Mouse (Mus musculus) testis, adult 2 months (tissue): Measurements from ENCODE around the gene Mccc2. TPM values are rescaled to one million over a fixed set of nuclear protein-coding genes. Genes with fewer than 3 reads are reported as not detected.
A peak's percentile ranks its signal among the peaks of the same experiment; 100 is the strongest.

Experiments
- H3K27ac ChIP-seq: fragments of 200-500 bp; 2 replicates; pipeline ENCODE4 v1.5.1; 2012; ENCODE audit warnings: low read depth, low read length; ENCODE audit not compliant: control insufficient read depth, insufficient read depth
- H3K27me3 ChIP-seq: fragments of 200-500 bp; 2 replicates; pipeline ENCODE4 v1.6.1; 2012; ENCODE audit warnings: mild to moderate bottlenecking, low read length, moderate library complexity; ENCODE audit not compliant: control insufficient read depth, insufficient read depth
- H3K36me3 ChIP-seq: fragments of 200-500 bp; 2 replicates; pipeline ENCODE4 v1.6.1; 2012; ENCODE audit warnings: mild to moderate bottlenecking, low read length; ENCODE audit not compliant: control insufficient read depth, insufficient read depth
- H3K4me1 ChIP-seq: fragments of 200-500 bp; 2 replicates; pipeline ENCODE4 v1.6.1; 2012; ENCODE audit warnings: low read length; ENCODE audit not compliant: control insufficient read depth, insufficient read depth
- H3K4me3 ChIP-seq: fragments of 200-500 bp; 2 replicates; pipeline ENCODE4 v1.5.1; 2012; ENCODE audit warnings: low read depth, mild to moderate bottlenecking, low read length, moderate library complexity, mixed read lengths; ENCODE audit not compliant: control insufficient read depth
- CTCF ChIP-seq: fragments of 200-500 bp; IDR thresholded peaks from 2 replicates; pipeline ENCODE4 v1.5.1; 2012; ENCODE audit warnings: low read depth, mild to moderate bottlenecking, inconsistent platforms, low read length, moderate library complexity; ENCODE audit not compliant: control insufficient read depth, insufficient read depth, insufficient replicate concordance
- POLR2A ChIP-seq: fragments of 200-500 bp; IDR thresholded peaks from 2 replicates; pipeline ENCODE4 v1.6.1; 2012; ENCODE audit warnings: low read depth, mild to moderate bottlenecking, inconsistent platforms, low read length, moderate library complexity; ENCODE audit not compliant: control insufficient read depth
- polyA plus RNA-seq: library from polyadenylated mRNA; depleted of rRNA; stranded (reverse); fragments of >200 nt; gene quantifications from 2 replicates; pipeline ENCODE4 v1.2.3, GENCODE M21; 2012

The Mccc2 gene
- polyA plus RNA-seq, 1 experiment: 13.4 TPM

DNA sequence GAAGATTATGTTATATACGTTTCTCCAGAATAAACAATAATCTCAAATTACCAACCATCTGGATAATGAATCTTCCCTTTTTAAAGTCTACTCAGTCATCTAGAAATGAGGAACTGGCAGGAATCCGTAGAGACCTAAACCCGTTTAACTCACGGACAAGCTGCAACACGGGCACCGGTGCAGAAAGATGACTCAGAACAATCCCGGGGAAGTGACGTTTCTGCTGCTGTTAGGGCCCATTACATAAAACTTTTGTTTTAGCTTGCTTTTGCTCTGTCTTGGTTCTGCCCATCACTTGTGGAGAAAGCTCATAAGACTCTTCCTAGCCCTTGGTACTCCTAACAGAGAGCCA, 76.1 kb downstream of the Mccc2 start:
- Histone ChIP-seq H3K4me3 (no peak overlapping the region), H3K4me1 (no peaks in the 10 kb centered on the region; the same call in none of the 2 replicates), H3K27me3 (no peaks in the 10 kb centered on the region), H3K36me3 (no peaks in the 10 kb centered on the region), H3K27ac (no peak overlapping the region)
- no peak for TF ChIP-seq CTCF
- TF ChIP-seq POLR2A: no peak

GRCm38 (mm10) chr13:99938606-99939319, 76.7 kb downstream of the Mccc2 start:
- Histone ChIP-seq H3K4me3 (no peak overlapping the region), H3K27me3 (no peaks in the 10 kb centered on the region), H3K27ac (no peak overlapping the region), H3K36me3 (no peaks in the 10 kb centered on the region), H3K4me1 (no peaks in the 10 kb centered on the region; the same call in none of the 2 replicates)
- no peak for TF ChIP-seq POLR2A
- TF ChIP-seq CTCF: no peak

DNA sequence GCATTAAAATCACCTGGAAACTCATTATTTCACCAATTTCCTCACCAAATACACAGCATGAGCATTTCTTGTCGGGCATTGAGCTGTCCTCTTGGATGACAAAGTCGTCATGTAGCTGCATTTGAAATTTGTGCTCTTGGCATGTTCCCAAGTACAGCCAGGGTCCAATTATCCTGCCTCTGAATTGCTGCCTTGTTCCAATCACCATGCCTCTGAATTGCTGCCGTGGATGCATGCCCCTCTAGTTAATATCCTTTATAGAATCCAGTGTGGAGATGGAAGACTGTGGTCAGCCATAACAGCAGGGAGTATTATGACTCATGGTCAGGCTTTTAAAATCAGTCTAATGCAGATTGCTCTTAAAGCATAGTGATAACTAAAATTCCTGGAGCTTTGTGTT, 77.7 kb downstream of the Mccc2 start:
- no peak overlapping the region for H3K4me3 ChIP-seq
- H3K4me1 ChIP-seq: no peaks in the 10 kb centered on the region; the same call in none of the 2 replicates
- no peak for TF ChIP-seq CTCF
- TF ChIP-seq POLR2A: no peak
- no peaks in the 10 kb centered on the region for H3K36me3 ChIP-seq
- H3K27me3 ChIP-seq: no peaks in the 10 kb centered on the region
- H3K27ac ChIP-seq: no peak overlapping the region

- no peaks in the 10 kb centered on the region for H3K36me3 ChIP-seq
- H3K4me3 ChIP-seq: no peak overlapping the region
- no peaks in the 10 kb centered on the region for H3K27me3 ChIP-seq
- TF ChIP-seq CTCF: no peak
- TF ChIP-seq POLR2A: no peak
- H3K27ac ChIP-seq: no peak overlapping the region
- no peaks in the 10 kb centered on the region for H3K4me1 ChIP-seq
Observed at GRCm38 (mm10) chr13:99932406-99932805, 83.0 kb downstream of the Mccc2 start.

DNA sequence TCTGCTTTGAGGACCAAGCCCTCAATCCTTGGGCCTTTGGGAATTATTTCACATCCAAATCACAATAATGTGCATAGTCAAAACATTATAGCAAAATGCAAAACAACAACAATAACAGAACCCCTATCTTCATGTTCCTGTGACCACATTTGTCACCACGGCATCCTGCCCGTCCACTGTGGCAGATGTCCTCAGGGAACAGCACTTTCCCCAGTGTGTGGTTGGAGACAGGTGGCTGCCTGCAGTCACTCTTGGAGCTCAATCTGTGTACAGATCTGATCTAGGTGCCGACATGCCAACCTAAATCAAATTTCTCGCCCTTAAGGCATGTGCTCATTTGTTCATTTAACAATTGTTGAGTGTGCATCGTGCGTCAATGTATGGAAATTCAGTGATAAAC, 83.9 kb downstream of the Mccc2 start:
- H3K27me3 ChIP-seq: no peaks in the 10 kb centered on the region
- H3K36me3 ChIP-seq: no peaks in the 10 kb centered on the region
- no peak overlapping the region for H3K27ac ChIP-seq
- TF ChIP-seq POLR2A (no peak), CTCF (no peak)
- no peak overlapping the region for H3K4me3 ChIP-seq
- no peaks in the 10 kb centered on the region for H3K4me1 ChIP-seq

- Histone ChIP-seq H3K4me3 (no peak overlapping the region), H3K27me3 (no peaks in the 10 kb centered on the region), H3K27ac (no peak overlapping the region), H3K36me3 (no peaks in the 10 kb centered on the region), H3K4me1 (no peaks in the 10 kb centered on the region)
- no peak for TF ChIP-seq POLR2A
- TF ChIP-seq CTCF: no peak
Observed at GRCm38 (mm10) chr13:99926249-99926648, 89.2 kb downstream of the Mccc2 start.

DNA sequence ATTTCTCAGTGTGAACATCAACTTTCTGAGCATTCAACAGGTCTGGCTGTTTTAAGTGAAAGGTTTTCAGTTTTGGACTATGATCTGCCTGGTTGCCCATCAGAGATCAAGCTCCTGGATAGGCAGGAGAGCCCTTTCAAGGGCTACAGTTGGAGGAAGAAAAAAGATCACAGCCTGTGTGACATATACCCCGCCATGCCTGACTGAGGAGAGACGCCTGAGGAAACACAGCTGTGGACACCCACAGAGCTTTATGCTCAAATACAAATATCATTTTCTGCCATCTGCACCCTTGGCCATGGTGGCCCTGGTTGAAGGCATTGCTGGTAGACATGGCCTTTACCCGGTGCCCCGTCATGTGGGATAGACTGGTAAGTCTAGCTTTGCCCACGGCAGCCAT, 99.8 kb downstream of the Mccc2 start:
- TF ChIP-seq POLR2A (no peak), CTCF (no peak)

DNA sequence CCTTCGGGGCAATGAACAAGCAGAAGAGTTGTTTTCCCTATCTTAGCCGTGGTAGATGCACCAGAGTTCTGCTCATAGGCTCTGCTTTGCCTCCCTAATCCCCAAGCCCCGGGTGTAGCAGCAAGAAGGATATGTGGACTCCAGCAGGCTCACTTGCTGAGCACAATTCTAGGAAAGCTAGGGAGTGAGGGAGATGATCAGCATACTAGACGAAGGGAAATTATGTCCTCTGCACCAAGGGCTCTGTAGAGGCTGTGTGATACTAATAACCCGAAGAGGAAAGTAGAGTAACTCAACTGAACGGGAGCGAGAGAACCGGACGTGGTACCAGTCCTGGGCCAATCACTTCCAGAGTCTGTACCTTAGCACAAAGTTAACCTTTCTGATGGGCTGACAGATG, 114.5 kb downstream of the Mccc2 start, which contains the start of gene Cartpt:
Cartpt (minus strand) TSS at position 127 of the 400 bp plus-strand sequence.
- TF ChIP-seq CTCF: no peak
- TF ChIP-seq POLR2A: no peak
- H3K27me3 ChIP-seq: peaks cover 2% of the 10 kb centered on the region; the same call in 1 of the 2 replicates
- H3K27ac ChIP-seq: no peak within 1 kb of the TSS
- peak within 1 kb of the TSS; percentile 42 for H3K4me3 ChIP-seq
- H3K4me1 ChIP-seq: peaks cover 12% of the 10 kb centered on the region
- no peaks in the 10 kb centered on the region for H3K36me3 ChIP-seq

More for the DNA sequence above, 99.8 kb downstream of the Mccc2 start:
- no peaks in the 10 kb centered on the region for H3K4me1 ChIP-seq
- no peak overlapping the region for H3K27ac ChIP-seq
- H3K36me3 ChIP-seq: no peaks in the 10 kb centered on the region
- H3K4me3 ChIP-seq: no peak overlapping the region
- no peaks in the 10 kb centered on the region for H3K27me3 ChIP-seq

GRCm38 (mm10) chr13:99900557-99900892, 114.9 kb downstream of the Mccc2 start:
- peaks cover 2% of the 10 kb centered on the region; the same call in 1 of the 2 replicates for H3K27me3 ChIP-seq
- H3K4me3 ChIP-seq: peak overlapping the region; percentile 42
- no peak overlapping the region for H3K27ac ChIP-seq

More at GRCm38 (mm10) chr13:99900557-99900892, 114.9 kb downstream of the Mccc2 start:
- Histone ChIP-seq H3K36me3 (no peaks in the 10 kb centered on the region), H3K4me1 (peaks cover 12% of the 10 kb centered on the region)
- TF ChIP-seq CTCF: no peak
